Mouse (Mus musculus): ENCODE measurements around the gene Ap4m1. TPM values are rescaled to one million over a fixed set of nuclear protein-coding genes. Genes with fewer than 3 reads are reported as not detected.

Gene Ap4m1
- polyA plus RNA-seq, 1 experiment from 2014 or later = 13.1 TPM

- DNase-seq (ENCODE audit: low spot score) (peak; percentile 14), ATAC-seq (replicated peaks; ENCODE audit: low FRiP score, low read depth) (peak; percentile 71; the same call in 1 of the 2 replicates)
- no peaks in the 10 kb centered on the region for H3K9me3 ChIP-seq (replicated peaks; ENCODE audit: low read length)
- H3K27ac ChIP-seq = peak overlapping the region; percentile 65
- H3K4me2 ChIP-seq (ENCODE audit: low read length) = no peak overlapping the region
- no peak overlapping the region for H3K9ac ChIP-seq (ENCODE audit: low read depth, low read length)
- no peaks in the 10 kb centered on the region for H3K4me1 ChIP-seq (replicated peaks; ENCODE audit: insufficient read depth, low read length)
- no peak overlapping the region for H3K4me3 ChIP-seq (replicated peaks; ENCODE audit: low read depth, low read length)
- WGBS = 0% methylated on average over 2 of the region's 2 CpGs
- H3K36me3 ChIP-seq (ENCODE audit: insufficient read depth, low read length) = no peaks in the 10 kb centered on the region
- H3K27me3 ChIP-seq (ENCODE audit: insufficient read depth, low read length) = no peaks in the 10 kb centered on the region
- TF ChIP-seq CTCF (IDR thresholded peaks at IDR 0.05; ENCODE audit: low read depth) = no peak
Observed at GRCm38 (mm10) chr5:138219864-138220263, 48.1 kb downstream of the Ap4m1 start.

DNA sequence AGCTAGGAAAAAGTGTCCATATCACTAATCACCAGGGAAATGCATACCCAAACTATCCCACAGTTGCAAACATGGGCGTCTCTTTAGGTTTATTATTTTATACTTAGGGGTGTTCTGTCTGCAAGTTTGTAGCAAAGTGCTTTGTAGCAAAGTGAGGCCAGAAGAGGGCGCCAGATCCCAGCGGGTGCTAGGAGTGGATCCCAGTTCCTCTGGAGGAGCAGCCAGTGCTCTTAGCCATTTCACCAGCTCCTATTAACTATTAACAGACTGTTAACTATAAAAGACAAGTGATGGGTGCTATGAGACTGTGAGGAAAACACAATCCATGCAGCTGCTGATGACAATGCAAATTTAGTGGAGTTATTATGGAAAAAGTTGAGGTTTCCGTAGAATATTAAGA, 50.3 kb downstream of the Ap4m1 start:
- Histone ChIP-seq H3K4me1 (replicated peaks; ENCODE audit: insufficient read depth, low read length) (no peaks in the 10 kb centered on the region), H3K9me3 (replicated peaks; ENCODE audit: low read length) (no peaks in the 10 kb centered on the region), H3K36me3 (ENCODE audit: insufficient read depth, low read length) (no peaks in the 10 kb centered on the region), H3K4me3 (replicated peaks; ENCODE audit: low read depth, low read length) (no peak overlapping the region), H3K27me3 (ENCODE audit: insufficient read depth, low read length) (no peaks in the 10 kb centered on the region), H3K4me2 (ENCODE audit: low read length) (no peak overlapping the region), H3K27ac (no peak overlapping the region), H3K9ac (ENCODE audit: low read depth, low read length) (no peak overlapping the region)
- ATAC-seq (replicated peaks; ENCODE audit: low FRiP score, low read depth) (peak; percentile 80), DNase-seq (ENCODE audit: low spot score) (peak; percentile 89)
- 20% methylated on average over 4 of the region's 4 CpGs for WGBS
- TF ChIP-seq CTCF (IDR thresholded peaks at IDR 0.05; ENCODE audit: low read depth) = peak; percentile 93

- H3K27me3 ChIP-seq (ENCODE audit: insufficient read depth, low read length) = no peaks in the 10 kb centered on the region
- no peak for TF ChIP-seq CTCF (IDR thresholded peaks at IDR 0.05; ENCODE audit: low read depth)
- H3K4me3 ChIP-seq (replicated peaks; ENCODE audit: low read depth, low read length) = no peak overlapping the region
- H3K4me1 ChIP-seq (replicated peaks; ENCODE audit: insufficient read depth, low read length) = no peaks in the 10 kb centered on the region
- no peak overlapping the region for H3K27ac ChIP-seq
- no peaks in the 10 kb centered on the region for H3K36me3 ChIP-seq (ENCODE audit: insufficient read depth, low read length)
- no peak overlapping the region for H3K4me2 ChIP-seq (ENCODE audit: low read length)
- DNase-seq (ENCODE audit: low spot score) = no peak
- no peak for ATAC-seq (replicated peaks; ENCODE audit: low FRiP score, low read depth)
- WGBS = 58% methylated on average over 3 of the region's 3 CpGs
- H3K9ac ChIP-seq (ENCODE audit: low read depth, low read length) = no peak overlapping the region
- no peaks in the 10 kb centered on the region for H3K9me3 ChIP-seq (replicated peaks; ENCODE audit: low read length)
Observed at GRCm38 (mm10) chr5:138223287-138223686, 51.5 kb downstream of the Ap4m1 start.

DNA sequence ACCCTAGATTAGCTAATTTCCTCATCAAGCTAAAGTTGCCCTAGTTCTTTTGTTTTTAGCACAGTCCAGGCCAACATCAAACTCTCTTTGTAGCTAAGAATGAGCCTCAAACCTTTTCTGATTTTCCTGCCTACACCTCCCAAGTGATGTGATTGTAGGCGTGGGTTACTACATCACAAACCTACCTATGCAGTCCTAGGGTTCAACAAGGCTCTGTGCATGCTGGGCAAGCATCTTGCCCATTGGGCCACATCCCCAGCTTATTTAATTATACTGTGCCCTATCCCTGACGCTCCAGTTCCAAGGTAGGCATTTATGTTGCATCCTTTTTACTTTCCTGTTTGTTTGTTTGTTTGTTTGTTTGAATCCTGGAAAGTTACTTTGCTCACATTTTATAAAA, 53.9 kb downstream of the Ap4m1 start, which contains the start of gene Nxpe5:
Gene Nxpe5 (plus strand): TSS at position 199 of the 400 bp plus-strand sequence.
- no peak for ATAC-seq (replicated peaks; ENCODE audit: low FRiP score, low read depth)
- 65% methylated on average over 2 of the region's 2 CpGs for WGBS
- no peak within 1 kb of the TSS for H3K27ac ChIP-seq

DNA sequence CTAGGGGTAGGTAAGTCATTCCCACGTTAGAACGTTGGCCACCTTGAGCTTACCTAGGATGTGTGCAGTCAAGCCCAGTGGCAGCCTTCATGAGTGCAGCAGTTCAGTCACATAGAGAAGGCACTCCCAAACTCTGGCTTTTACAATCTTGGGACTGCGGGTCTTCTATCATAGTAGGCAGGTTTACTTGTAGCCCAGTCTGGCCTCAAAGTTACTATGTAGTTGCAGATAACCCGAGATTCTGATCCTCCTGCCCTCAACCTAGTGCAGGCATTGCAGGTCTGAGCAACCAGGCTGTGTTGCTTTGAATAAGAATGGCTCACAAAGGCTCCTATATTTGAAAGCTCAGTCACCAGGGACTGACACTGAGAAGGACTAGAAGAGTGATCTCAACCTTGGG, 54.7 kb downstream of the Ap4m1 start:
- H3K9ac ChIP-seq (ENCODE audit: low read depth, low read length) = no peak overlapping the region
- no peaks in the 10 kb centered on the region for H3K4me1 ChIP-seq (replicated peaks; ENCODE audit: insufficient read depth, low read length)
- no peaks in the 10 kb centered on the region for H3K36me3 ChIP-seq (ENCODE audit: insufficient read depth, low read length)
- no peak overlapping the region for H3K27ac ChIP-seq
- 80% methylated on average over 4 of the region's 4 CpGs for WGBS
- ATAC-seq (replicated peaks; ENCODE audit: low FRiP score, low read depth) (no peak), DNase-seq (ENCODE audit: low spot score) (no peak)
- H3K27me3 ChIP-seq (ENCODE audit: insufficient read depth, low read length) = no peaks in the 10 kb centered on the region
- no peak overlapping the region for H3K4me3 ChIP-seq (replicated peaks; ENCODE audit: low read depth, low read length)
- no peak overlapping the region for H3K4me2 ChIP-seq (ENCODE audit: low read length)
- no peak for TF ChIP-seq CTCF (IDR thresholded peaks at IDR 0.05; ENCODE audit: low read depth)
- no peaks in the 10 kb centered on the region for H3K9me3 ChIP-seq (replicated peaks; ENCODE audit: low read length)

More for the DNA sequence above, 53.9 kb downstream of the Ap4m1 start, which contains the start of gene Nxpe5:
- no peaks in the 10 kb centered on the region for H3K36me3 ChIP-seq (ENCODE audit: insufficient read depth, low read length)
- H3K4me2 ChIP-seq (ENCODE audit: low read length) = no peak within 1 kb of the TSS
- no peaks in the 10 kb centered on the region for H3K4me1 ChIP-seq (replicated peaks; ENCODE audit: insufficient read depth, low read length)
- no peak for DNase-seq (ENCODE audit: low spot score)
- H3K27me3 ChIP-seq (ENCODE audit: insufficient read depth, low read length) = no peaks in the 10 kb centered on the region
- no peaks in the 10 kb centered on the region for H3K9me3 ChIP-seq (replicated peaks; ENCODE audit: low read length)
- no peak within 1 kb of the TSS for H3K9ac ChIP-seq (ENCODE audit: low read depth, low read length)
- no peak for TF ChIP-seq CTCF (IDR thresholded peaks at IDR 0.05; ENCODE audit: low read depth)
- no peak within 1 kb of the TSS for H3K4me3 ChIP-seq (replicated peaks; ENCODE audit: low read depth, low read length)

DNA sequence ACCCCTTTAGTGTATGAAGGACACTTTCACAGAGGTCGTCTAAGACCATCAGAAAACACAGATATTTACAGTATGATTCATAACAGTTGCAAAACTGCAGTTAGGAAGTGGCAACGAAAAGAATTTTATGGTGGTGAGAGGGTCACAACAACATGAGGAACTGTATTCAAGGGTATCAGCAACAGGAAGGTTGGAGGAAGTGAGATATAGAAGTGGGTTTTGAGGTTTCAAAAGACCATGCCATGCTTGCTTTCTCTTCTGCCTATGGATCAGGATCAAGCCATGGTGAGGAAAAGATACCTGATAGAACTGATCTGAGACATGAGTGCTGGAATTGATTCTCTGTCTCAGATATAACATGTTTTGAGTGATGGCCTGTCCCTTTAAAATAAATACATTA, 55.6 kb downstream of the Ap4m1 start:
- Histone ChIP-seq H3K27ac (no peak overlapping the region), H3K9me3 (replicated peaks; ENCODE audit: low read length) (no peaks in the 10 kb centered on the region), H3K4me2 (ENCODE audit: low read length) (no peak overlapping the region), H3K36me3 (ENCODE audit: insufficient read depth, low read length) (no peaks in the 10 kb centered on the region), H3K27me3 (ENCODE audit: insufficient read depth, low read length) (no peaks in the 10 kb centered on the region), H3K4me1 (replicated peaks; ENCODE audit: insufficient read depth, low read length) (no peaks in the 10 kb centered on the region), H3K4me3 (replicated peaks; ENCODE audit: low read depth, low read length) (no peak overlapping the region), H3K9ac (ENCODE audit: low read depth, low read length) (no peak overlapping the region)
- ATAC-seq (replicated peaks; ENCODE audit: low FRiP score, low read depth) = no peak
- 72% methylated on average over 2 of the region's 2 CpGs for WGBS
- no peak for TF ChIP-seq CTCF (IDR thresholded peaks at IDR 0.05; ENCODE audit: low read depth)
- DNase-seq (ENCODE audit: low spot score) = no peak

DNA sequence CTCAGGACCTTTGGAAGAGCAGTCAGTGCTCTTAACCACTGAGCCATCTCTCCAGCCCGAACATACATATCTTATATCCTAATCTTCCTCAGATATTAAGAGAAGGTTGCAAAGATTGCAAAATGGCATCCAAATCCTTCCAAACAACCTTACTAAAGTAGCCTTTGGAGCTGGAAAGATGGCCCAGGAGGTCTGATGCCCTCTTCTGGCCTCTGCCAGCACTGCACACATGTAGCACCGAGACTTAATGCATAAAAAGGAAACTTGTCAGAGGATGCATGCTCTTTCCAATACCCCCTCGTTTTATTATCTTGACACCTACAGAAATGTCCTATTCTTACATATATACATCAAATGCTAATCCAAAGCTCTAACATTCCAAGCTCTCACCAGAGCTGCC, 56.2 kb downstream of the Ap4m1 start:
- no peaks in the 10 kb centered on the region for H3K9me3 ChIP-seq (replicated peaks; ENCODE audit: low read length)
- H3K27me3 ChIP-seq (ENCODE audit: insufficient read depth, low read length) = no peaks in the 10 kb centered on the region
- ATAC-seq (replicated peaks; ENCODE audit: low FRiP score, low read depth) (no peak), DNase-seq (ENCODE audit: low spot score) (peak; percentile 17)
- peak; percentile 71 for TF ChIP-seq CTCF (IDR thresholded peaks at IDR 0.05; ENCODE audit: low read depth)
- no peak overlapping the region for H3K4me3 ChIP-seq (replicated peaks; ENCODE audit: low read depth, low read length)
- H3K27ac ChIP-seq = no peak overlapping the region
- H3K4me1 ChIP-seq (replicated peaks; ENCODE audit: insufficient read depth, low read length) = no peaks in the 10 kb centered on the region
- no peaks in the 10 kb centered on the region for H3K36me3 ChIP-seq (ENCODE audit: insufficient read depth, low read length)
- WGBS = 55% methylated on average over 3 of the region's 3 CpGs
- H3K4me2 ChIP-seq (ENCODE audit: low read length) = no peak overlapping the region
- no peak overlapping the region for H3K9ac ChIP-seq (ENCODE audit: low read depth, low read length)
